Mouse (Mus musculus): ENCODE data around the gene Myg1. TPM values are rescaled to one million over a fixed set of nuclear protein-coding genes. Genes with fewer than 3 reads are reported as not detected.

The Myg1 gene
- polyA plus RNA-seq, 1 experiment: 87.0 TPM

- Histone ChIP-seq H3K27ac (ENCODE audit: insufficient read depth, low read length) (no peak overlapping the region), H3K4me1 (ENCODE audit: control insufficient read depth, insufficient read depth, low read length) (peaks cover 2% of the 10 kb centered on the region; the same call in 1 of the 2 replicates), H3K4me3 (ENCODE audit: insufficient read depth, low read length) (no peak overlapping the region)
- TF ChIP-seq CTCF (IDR thresholded peaks at IDR 0.05; ENCODE audit: extremely low read depth, insufficient read depth, low read length) (no peak), POLR2A (IDR thresholded peaks at IDR 0.05; ENCODE audit: extremely low read depth, insufficient read depth, low read length) (no peak)
These were observed 5.4 kb downstream of the Myg1 start for GRCm38 (mm10) chr15:102336946-102337345.

- H3K4me1 ChIP-seq (ENCODE audit: control insufficient read depth, insufficient read depth, low read length): no peaks in the 10 kb centered on the region
- no peak overlapping the region for H3K4me3 ChIP-seq (ENCODE audit: insufficient read depth, low read length)
- H3K27ac ChIP-seq (ENCODE audit: insufficient read depth, low read length): no peak overlapping the region
- TF ChIP-seq CTCF (IDR thresholded peaks at IDR 0.05; ENCODE audit: extremely low read depth, insufficient read depth, low read length) (no peak), POLR2A (IDR thresholded peaks at IDR 0.05; ENCODE audit: extremely low read depth, insufficient read depth, low read length) (no peak)
These were observed 8.1 kb downstream of the Myg1 start for GRCm38 (mm10) chr15:102339612-102340011.

- Histone ChIP-seq H3K4me3 (ENCODE audit: insufficient read depth, low read length) (no peak overlapping the region), H3K27ac (ENCODE audit: insufficient read depth, low read length) (no peak overlapping the region), H3K4me1 (ENCODE audit: control insufficient read depth, insufficient read depth, low read length) (no peaks in the 10 kb centered on the region)
- peak; percentile 58 for TF ChIP-seq CTCF (IDR thresholded peaks at IDR 0.05; ENCODE audit: extremely low read depth, insufficient read depth, low read length)
- TF ChIP-seq POLR2A (IDR thresholded peaks at IDR 0.05; ENCODE audit: extremely low read depth, insufficient read depth, low read length): no peak
These were observed 10.1 kb downstream of the Myg1 start for GRCm38 (mm10) chr15:102341580-102341979.

- TF ChIP-seq CTCF (IDR thresholded peaks at IDR 0.05; ENCODE audit: extremely low read depth, insufficient read depth, low read length): no peak
- no peak for TF ChIP-seq POLR2A (IDR thresholded peaks at IDR 0.05; ENCODE audit: extremely low read depth, insufficient read depth, low read length)
- Histone ChIP-seq H3K27ac (ENCODE audit: insufficient read depth, low read length) (no peak overlapping the region), H3K4me1 (ENCODE audit: control insufficient read depth, insufficient read depth, low read length) (no peaks in the 10 kb centered on the region), H3K4me3 (ENCODE audit: insufficient read depth, low read length) (no peak overlapping the region)
These were observed 13.0 kb downstream of the Myg1 start for GRCm38 (mm10) chr15:102344490-102344889.

- TF ChIP-seq CTCF (IDR thresholded peaks at IDR 0.05; ENCODE audit: extremely low read depth, insufficient read depth, low read length) (no peak), POLR2A (IDR thresholded peaks at IDR 0.05; ENCODE audit: extremely low read depth, insufficient read depth, low read length) (no peak)
- Histone ChIP-seq H3K27ac (ENCODE audit: insufficient read depth, low read length) (no peak overlapping the region), H3K4me3 (ENCODE audit: insufficient read depth, low read length) (no peak overlapping the region), H3K4me1 (ENCODE audit: control insufficient read depth, insufficient read depth, low read length) (peaks cover 4% of the 10 kb centered on the region; the same call in 1 of the 2 replicates)
These were observed 14.9 kb downstream of the Myg1 start for GRCm38 (mm10) chr15:102346444-102346843.

- Histone ChIP-seq H3K4me1 (ENCODE audit: control insufficient read depth, insufficient read depth, low read length) (peaks cover 4% of the 10 kb centered on the region; the same call in 1 of the 2 replicates), H3K27ac (ENCODE audit: insufficient read depth, low read length) (no peak within 1 kb of the TSS), H3K4me3 (ENCODE audit: insufficient read depth, low read length) (peak within 1 kb of the TSS; percentile 47)
- TF ChIP-seq CTCF (IDR thresholded peaks at IDR 0.05; ENCODE audit: extremely low read depth, insufficient read depth, low read length): peak; percentile 71
- TF ChIP-seq POLR2A (IDR thresholded peaks at IDR 0.05; ENCODE audit: extremely low read depth, insufficient read depth, low read length): peak; percentile 68; the same call in 1 of the 2 replicates
These were observed 18.8 kb downstream of the Myg1 start, which contains the start of gene Aaas for GRCm38 (mm10) chr15:102350138-102350941. Aaas (minus strand) TSS chr15:102350771.

GRCm38 (mm10) chr15:102350942-102351291, 19.4 kb downstream of the Myg1 start:
- Histone ChIP-seq H3K4me1 (ENCODE audit: control insufficient read depth, insufficient read depth, low read length) (peaks cover 4% of the 10 kb centered on the region; the same call in 1 of the 2 replicates), H3K27ac (ENCODE audit: insufficient read depth, low read length) (no peak overlapping the region), H3K4me3 (ENCODE audit: insufficient read depth, low read length) (peak overlapping the region; percentile 47)
- TF ChIP-seq POLR2A (IDR thresholded peaks at IDR 0.05; ENCODE audit: extremely low read depth, insufficient read depth, low read length): no peak
- TF ChIP-seq CTCF (IDR thresholded peaks at IDR 0.05; ENCODE audit: extremely low read depth, insufficient read depth, low read length): no peak

- H3K4me3 ChIP-seq (ENCODE audit: insufficient read depth, low read length): no peak overlapping the region
These were observed 20.7 kb downstream of the Myg1 start for GRCm38 (mm10) chr15:102352177-102352576.

GRCm38 (mm10) chr15:102353986-102354385, 22.5 kb downstream of the Myg1 start:
- H3K4me3 ChIP-seq (ENCODE audit: insufficient read depth, low read length): no peak overlapping the region
- TF ChIP-seq CTCF (IDR thresholded peaks at IDR 0.05; ENCODE audit: extremely low read depth, insufficient read depth, low read length) (no peak), POLR2A (IDR thresholded peaks at IDR 0.05; ENCODE audit: extremely low read depth, insufficient read depth, low read length) (no peak)
- no peak overlapping the region for H3K27ac ChIP-seq (ENCODE audit: insufficient read depth, low read length)
- peaks cover 4% of the 10 kb centered on the region; the same call in 1 of the 2 replicates for H3K4me1 ChIP-seq (ENCODE audit: control insufficient read depth, insufficient read depth, low read length)

More at GRCm38 (mm10) chr15:102352177-102352576, 20.7 kb downstream of the Myg1 start:
- TF ChIP-seq CTCF (IDR thresholded peaks at IDR 0.05; ENCODE audit: extremely low read depth, insufficient read depth, low read length) (no peak), POLR2A (IDR thresholded peaks at IDR 0.05; ENCODE audit: extremely low read depth, insufficient read depth, low read length) (no peak)
- peaks cover 4% of the 10 kb centered on the region; the same call in 1 of the 2 replicates for H3K4me1 ChIP-seq (ENCODE audit: control insufficient read depth, insufficient read depth, low read length)
- no peak overlapping the region for H3K27ac ChIP-seq (ENCODE audit: insufficient read depth, low read length)

Measured in cortical plate, adult 2 months (tissue).